Mouse (Mus musculus) C2C12 (cell line): ENCODE measurements around the gene Gm20388. TPM values are rescaled to one million over a fixed set of nuclear protein-coding genes. Genes with fewer than 3 reads are reported as not detected.

Source experiments
- H3K27me3 ChIP-seq: one replicate; pipeline ENCODE4 v1.6.1; 2011; ENCODE audit not compliant: control insufficient read depth, insufficient read depth, insufficient read length
- H3K36me3 ChIP-seq: one replicate; pipeline ENCODE4 v1.6.1; 2011; ENCODE audit not compliant: control insufficient read depth, insufficient read depth
- H3K4me3 ChIP-seq: one replicate; pipeline ENCODE4 v1.5.1; 2011; ENCODE audit warnings: mild to moderate bottlenecking, control low read depth; ENCODE audit not compliant: poor library complexity, insufficient read depth, severe bottlenecking
- H3K79me2 ChIP-seq: one replicate; pipeline ENCODE4 v1.6.1; 2011; ENCODE audit not compliant: control insufficient read depth, insufficient read depth
- H3K79me3 ChIP-seq: one replicate; pipeline ENCODE4 v1.6.1; 2011; ENCODE audit warnings: low read depth, control low read depth
- H3ac ChIP-seq: one replicate; pipeline ENCODE3; 2011; ENCODE audit warnings: low read depth; ENCODE audit not compliant: control insufficient read depth, insufficient read length
- CEBPB ChIP-seq: IDR thresholded peaks from one replicate; pipeline ENCODE4 v1.6.1; 2011; ENCODE audit warnings: low read depth, mild to moderate bottlenecking, control low read depth, moderate library complexity
- CTCF ChIP-seq: IDR thresholded peaks from one replicate; pipeline ENCODE4 v1.5.1; 2011; ENCODE audit not compliant: control insufficient read depth, insufficient read depth, insufficient read length
- FOSL1 ChIP-seq: IDR thresholded peaks from one replicate; pipeline ENCODE4 v1.8.0; 2011; ENCODE audit warnings: mild to moderate bottlenecking, low read length; ENCODE audit not compliant: poor library complexity, insufficient read depth, severe bottlenecking
- MAX ChIP-seq: IDR thresholded peaks from one replicate; pipeline ENCODE4 v1.6.1; 2011; ENCODE audit warnings: mild to moderate bottlenecking, control low read depth
- MYOD1 ChIP-seq: IDR thresholded peaks from one replicate; pipeline ENCODE4 v1.6.1; 2011; ENCODE audit warnings: low read depth; ENCODE audit not compliant: control insufficient read depth, insufficient read length
- MYOG ChIP-seq: IDR thresholded peaks from one replicate; pipeline ENCODE4 v1.6.1; 2011; ENCODE audit not compliant: control insufficient read depth, insufficient read length; ENCODE audit errors: extremely low read depth
- USF1 ChIP-seq: IDR thresholded peaks from one replicate; pipeline ENCODE4 v1.6.1; 2011; ENCODE audit warnings: low read depth, mild to moderate bottlenecking, control low read depth, moderate library complexity
- polyA plus RNA-seq: library from polyadenylated mRNA; unstranded; fragments of >200 nt; fragmentation: generic; extraction: Trizol; gene quantifications from one replicate; pipeline ENCODE4 v1.2.1, GENCODE M21; 2012; ENCODE audit warnings: missing spikeins

Gene Gm20388
- polyA plus RNA-seq, 1 experiment: 15.0 TPM

DNA sequence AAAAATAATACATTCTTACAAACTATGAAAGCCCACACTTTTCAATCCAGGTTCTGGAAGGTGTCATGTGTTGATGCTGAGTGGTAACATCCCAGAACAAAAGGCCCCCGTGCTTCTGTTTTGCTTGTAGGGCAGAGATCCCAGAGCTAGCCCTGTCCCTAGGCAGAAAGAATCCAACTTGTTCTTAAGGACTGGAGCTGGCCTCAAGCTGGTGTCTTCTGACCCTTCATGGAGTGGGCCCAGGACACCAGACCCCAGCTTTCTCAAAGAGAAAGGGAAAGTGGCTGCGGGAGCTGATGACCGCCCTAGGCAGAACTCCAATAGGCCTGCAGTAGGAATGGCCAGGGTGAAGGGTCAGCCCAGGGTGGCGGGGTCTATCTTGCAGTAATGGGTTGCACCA is 86.6 kb downstream of the Gm20388 start:
- Histone ChIP-seq H3K79me2 (no peaks in the 10 kb centered on the region), H3K27me3 (peaks cover 38% of the 10 kb centered on the region), H3K36me3 (no peaks in the 10 kb centered on the region), H3K4me3 (no peak overlapping the region), H3ac (no peak overlapping the region), H3K79me3 (no peaks in the 10 kb centered on the region)
- TF ChIP-seq MAX: no peak
- no peak for TF ChIP-seq CEBPB
- TF ChIP-seq MYOG: no peak
- no peak for TF ChIP-seq USF1
- TF ChIP-seq CTCF: no peak
- TF ChIP-seq MYOD1: no peak
- no peak for TF ChIP-seq FOSL1

GRCm38 (mm10) chr8:120000461-120000860 is 89.8 kb downstream of the Gm20388 start:
- TF ChIP-seq CTCF (no peak), FOSL1 (no peak), USF1 (no peak), MYOG (no peak), CEBPB (no peak), MYOD1 (no peak), MAX (no peak)
- Histone ChIP-seq H3ac (no peak overlapping the region), H3K36me3 (no peaks in the 10 kb centered on the region), H3K27me3 (peaks cover 10% of the 10 kb centered on the region), H3K4me3 (no peak overlapping the region), H3K79me2 (no peaks in the 10 kb centered on the region), H3K79me3 (no peaks in the 10 kb centered on the region)

GRCm38 (mm10) chr8:120001712-120002111 is 91.1 kb downstream of the Gm20388 start:
- H3ac ChIP-seq: no peak overlapping the region
- H3K36me3 ChIP-seq: no peaks in the 10 kb centered on the region
- H3K79me3 ChIP-seq: no peaks in the 10 kb centered on the region
- no peak overlapping the region for H3K4me3 ChIP-seq
- H3K79me2 ChIP-seq: no peaks in the 10 kb centered on the region
- H3K27me3 ChIP-seq: peaks cover 5% of the 10 kb centered on the region
- TF ChIP-seq MYOD1: no peak
- no peak for TF ChIP-seq FOSL1

DNA sequence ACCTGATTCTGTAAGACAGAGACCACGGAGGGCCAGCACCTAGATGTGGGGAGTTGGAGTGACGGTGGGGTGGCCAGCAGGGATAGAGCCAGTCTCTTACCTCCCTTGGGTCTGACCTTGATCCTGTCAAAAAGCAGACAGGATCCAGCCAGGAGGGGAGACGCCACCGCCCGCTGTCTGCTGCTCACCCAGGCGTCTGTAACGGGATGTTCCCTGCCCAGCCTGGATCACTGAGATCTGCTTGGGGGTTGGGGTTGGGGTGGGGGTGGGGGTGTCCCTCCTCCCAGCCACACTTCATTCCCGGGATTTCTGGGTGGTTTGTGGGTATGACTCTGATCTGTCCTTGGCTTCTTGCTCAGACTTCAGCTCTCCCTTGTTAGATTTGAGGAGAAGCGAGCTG is 91.7 kb downstream of the Gm20388 start:
- H3K79me2 ChIP-seq: no peaks in the 10 kb centered on the region
- TF ChIP-seq MAX: no peak
- TF ChIP-seq CEBPB: no peak
- no peak for TF ChIP-seq MYOD1
- no peak for TF ChIP-seq CTCF
- no peak for TF ChIP-seq USF1
- TF ChIP-seq MYOG: no peak
- no peak for TF ChIP-seq FOSL1
- no peaks in the 10 kb centered on the region for H3K36me3 ChIP-seq
- H3K27me3 ChIP-seq: peaks cover 3% of the 10 kb centered on the region
- H3K79me3 ChIP-seq: no peaks in the 10 kb centered on the region
- no peak overlapping the region for H3ac ChIP-seq
- H3K4me3 ChIP-seq: no peak overlapping the region

DNA sequence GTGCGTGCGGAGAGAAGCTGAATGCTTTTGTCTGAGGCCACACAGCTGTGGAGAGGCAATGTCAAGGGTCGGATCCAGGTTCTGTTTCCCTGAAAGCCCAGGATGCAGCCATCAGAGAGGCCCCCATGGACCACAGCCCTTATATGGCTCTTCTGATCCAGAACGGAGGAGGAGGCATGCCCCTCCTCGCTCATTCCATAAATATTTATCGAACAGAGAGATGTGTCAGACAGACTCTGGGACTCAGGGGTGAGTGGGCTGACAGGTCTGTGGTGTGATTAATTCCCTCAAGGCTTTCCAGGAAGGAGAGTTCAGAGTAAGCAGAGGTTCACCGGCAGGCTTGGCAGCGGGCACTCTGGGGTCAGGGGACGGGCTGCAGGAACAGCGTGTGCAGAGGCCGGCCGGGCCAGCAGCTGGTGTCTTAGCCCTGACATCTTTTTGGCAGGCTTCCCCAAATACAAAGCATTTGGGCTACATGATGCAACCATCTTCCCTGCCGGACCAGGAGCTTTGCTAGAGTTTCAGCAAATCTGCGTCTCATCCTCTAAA is 93.6 kb downstream of the Gm20388 start:
- Histone ChIP-seq H3K4me3 (no peak overlapping the region), H3K79me3 (no peaks in the 10 kb centered on the region), H3ac (no peak overlapping the region), H3K79me2 (no peaks in the 10 kb centered on the region), H3K36me3 (no peaks in the 10 kb centered on the region), H3K27me3 (peaks cover under 1% of the 10 kb centered on the region)
- peak; percentile 79 for TF ChIP-seq MYOD1
- no peak for TF ChIP-seq USF1
- no peak for TF ChIP-seq MYOG
- peak; percentile 47 for TF ChIP-seq MAX
- TF ChIP-seq CEBPB: peak; percentile 79
- TF ChIP-seq FOSL1: no peak
- TF ChIP-seq CTCF: no peak
